Mouse (Mus musculus): ENCODE measurements at regions not wholly inside any gene's neighbourhood (a gene's known extent, or its start where the extent isn't known, plus 50 kb on each side); places are given as distances from the start of the nearest gene placed in this dataset.

- DNase-seq (no peak), ATAC-seq (peak; percentile 45; the same call in 1 of the 2 replicates)
- WGBS = 18% methylated on average over 2 of the region's 2 CpGs
- TF ChIP-seq CTCF (IDR thresholded peaks at IDR 0.05; ENCODE audit: low read depth) = no peak
- no peaks in the 10 kb centered on the region for H3K9me3 ChIP-seq (ENCODE audit: low read length)
- H3K27me3 ChIP-seq (ENCODE audit: insufficient read depth, low read length) = no peaks in the 10 kb centered on the region
- no peak overlapping the region for H3K9ac ChIP-seq
- H3K27ac ChIP-seq (ENCODE audit: low read depth, low read length) = no peak overlapping the region
- no peak overlapping the region for H3K4me2 ChIP-seq (ENCODE audit: low read depth)
- H3K36me3 ChIP-seq (ENCODE audit: insufficient read depth) = no peaks in the 10 kb centered on the region
- no peaks in the 10 kb centered on the region for H3K4me1 ChIP-seq (ENCODE audit: insufficient read depth)
- no peak overlapping the region for H3K4me3 ChIP-seq (ENCODE audit: low read depth, low read length)
Observed at GRCm38 (mm10) chr6:78686351-78686888, 217.7 kb upstream of the Reg3g start.

- H3K4me2 ChIP-seq (ENCODE audit: low read depth) = no peak overlapping the region
- ATAC-seq (no peak), DNase-seq (no peak)
- H3K27ac ChIP-seq (ENCODE audit: low read depth, low read length) = no peak overlapping the region
- H3K9ac ChIP-seq = no peak overlapping the region
- H3K4me3 ChIP-seq (ENCODE audit: low read depth, low read length) = no peak overlapping the region
- no peaks in the 10 kb centered on the region for H3K27me3 ChIP-seq (ENCODE audit: insufficient read depth, low read length)
- WGBS = 83% methylated on average over 2 of the region's 2 CpGs
- H3K4me1 ChIP-seq (ENCODE audit: insufficient read depth) = no peaks in the 10 kb centered on the region
- no peaks in the 10 kb centered on the region for H3K36me3 ChIP-seq (ENCODE audit: insufficient read depth)
- no peaks in the 10 kb centered on the region for H3K9me3 ChIP-seq (ENCODE audit: low read length)
- TF ChIP-seq CTCF (IDR thresholded peaks at IDR 0.05; ENCODE audit: low read depth) = no peak
Observed at GRCm38 (mm10) chr6:78650695-78651094, 182.0 kb upstream of the Reg3g start.
